Mouse (Mus musculus) thymus, postnatal 10 days (tissue): ENCODE measurements around the gene Mpp6.

Source experiments
- DNase-seq, 2 experiments: peaks; one replicate each; pipeline ENCODE4 v3.0.0; 2021; ENCODE audit warnings: low spot score in 2 of 2

The Mpp6 gene

DNA sequence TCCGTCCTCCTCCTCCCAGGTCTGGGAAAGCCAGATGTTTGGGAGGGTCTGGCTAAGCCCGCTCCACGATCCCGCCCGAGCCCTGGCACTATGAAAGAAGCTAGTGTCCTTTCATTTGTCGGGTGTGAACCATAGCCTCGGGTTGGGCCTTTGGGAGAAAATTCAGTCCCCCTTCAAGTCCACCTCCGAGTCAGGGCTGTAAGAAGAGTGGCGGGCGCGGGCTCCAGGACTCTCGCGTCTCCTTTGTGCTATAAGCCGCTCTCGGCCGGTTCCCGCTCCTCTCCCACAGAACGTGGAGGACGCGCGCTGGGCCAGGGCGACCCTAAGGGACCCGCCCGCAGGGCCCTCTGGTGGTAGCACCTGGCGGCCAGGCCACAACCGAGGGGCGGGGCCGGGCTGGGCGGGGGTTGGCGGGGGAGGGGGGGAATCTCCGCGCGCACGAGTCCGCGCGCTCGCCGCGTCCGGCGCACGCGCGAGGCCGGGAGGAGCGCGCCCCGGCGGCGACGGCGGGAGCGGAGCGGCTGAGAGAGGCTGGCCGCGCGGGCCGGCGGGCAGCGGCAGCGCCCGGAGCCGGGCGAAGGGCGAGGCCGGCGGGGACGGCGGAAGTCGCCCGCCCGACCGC, at the start of gene Mpp6:
TSS of gene Mpp6 (plus strand) at position 485 of the 622 bp plus-strand sequence.
- peak; percentile 72 to 81 for DNase-seq

- DNase-seq = no peak
Observed at GRCm38 (mm10) chr6:50066172-50066571, 43.9 kb upstream of the Mpp6 start.

GRCm38 (mm10) chr6:50068490-50068889, 41.6 kb upstream of the Mpp6 start:
- no peak for DNase-seq

- DNase-seq = no peak
Observed at GRCm38 (mm10) chr6:50075248-50075647, 34.8 kb upstream of the Mpp6 start.

GRCm38 (mm10) chr6:50076473-50076872, 33.6 kb upstream of the Mpp6 start:
- DNase-seq = no peak

DNA sequence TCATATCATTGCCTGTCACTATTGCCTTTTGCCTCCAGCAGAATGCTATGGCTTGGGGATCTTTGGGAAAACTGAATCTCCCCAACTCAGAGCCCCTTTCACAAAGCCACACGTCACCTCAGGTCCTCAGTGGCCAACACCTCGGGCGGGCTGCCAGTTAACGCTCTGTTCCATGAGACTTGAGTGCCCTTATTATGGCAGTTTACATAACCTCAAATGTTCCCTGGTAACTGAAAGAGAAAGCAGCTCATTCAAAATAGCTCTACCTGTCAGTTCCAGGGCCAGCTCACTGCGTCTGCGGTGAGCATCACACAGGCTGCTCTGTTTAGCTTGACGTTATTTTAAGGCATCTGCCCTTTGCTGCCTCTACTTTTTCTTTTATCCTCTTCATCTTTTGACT, 29.6 kb upstream of the Mpp6 start:
- DNase-seq = no peak

- DNase-seq = no peak
Observed at GRCm38 (mm10) chr6:50085206-50085605, 24.8 kb upstream of the Mpp6 start.

DNA sequence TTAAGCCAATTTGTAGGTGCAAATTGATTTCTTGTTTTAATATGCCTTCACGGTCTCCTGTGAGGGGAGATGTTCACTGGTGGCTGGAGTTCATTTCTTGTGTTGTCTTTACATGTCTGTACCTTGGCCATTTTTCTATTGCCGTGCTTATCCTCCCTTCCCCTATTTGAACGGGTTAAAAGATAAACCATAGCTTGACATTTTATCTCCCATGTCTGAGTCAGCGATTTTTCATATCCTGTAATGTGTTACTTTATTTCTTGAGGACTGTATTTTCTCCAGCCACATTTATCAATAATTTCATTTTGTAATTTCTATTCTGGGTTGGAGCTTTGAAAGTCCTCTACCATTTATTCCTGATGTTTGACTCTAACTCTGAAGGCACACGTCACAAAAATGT, 20.7 kb upstream of the Mpp6 start:
- DNase-seq = no peak

- no peak for DNase-seq
Observed at GRCm38 (mm10) chr6:50090221-50090620, 19.8 kb upstream of the Mpp6 start.

DNA sequence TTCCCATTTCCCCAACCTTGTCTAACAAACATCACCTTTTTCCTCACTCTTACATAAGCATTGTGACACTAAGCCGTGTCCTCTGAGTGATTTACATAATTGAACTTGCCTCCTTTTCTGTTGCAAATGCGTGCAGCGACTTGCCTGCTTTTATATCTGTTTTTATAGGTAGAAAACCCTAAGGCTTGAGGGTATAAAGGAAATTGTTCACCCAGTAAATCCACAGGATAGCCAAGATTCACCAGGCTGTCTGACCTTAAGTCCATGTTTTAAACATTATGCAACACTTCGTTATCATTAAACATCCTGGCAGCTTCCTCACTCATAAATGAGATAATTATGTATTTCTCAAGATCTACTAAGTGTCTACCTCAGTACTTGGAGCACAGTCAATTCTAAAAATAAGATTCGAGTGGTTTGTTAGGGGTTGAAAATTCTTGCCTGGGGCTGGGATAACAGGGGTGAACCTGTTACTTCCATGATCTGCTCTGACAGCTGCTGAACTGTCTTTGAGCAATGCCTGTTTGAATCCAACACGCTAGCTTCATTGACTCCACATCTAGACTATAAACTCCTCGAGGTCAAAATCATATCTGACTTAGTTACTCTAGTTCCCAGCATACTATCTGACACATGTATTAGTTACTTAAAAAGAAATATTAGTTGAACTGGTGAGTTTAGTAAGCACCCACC, 18.4 kb upstream of the Mpp6 start:
- no peak for DNase-seq

DNA sequence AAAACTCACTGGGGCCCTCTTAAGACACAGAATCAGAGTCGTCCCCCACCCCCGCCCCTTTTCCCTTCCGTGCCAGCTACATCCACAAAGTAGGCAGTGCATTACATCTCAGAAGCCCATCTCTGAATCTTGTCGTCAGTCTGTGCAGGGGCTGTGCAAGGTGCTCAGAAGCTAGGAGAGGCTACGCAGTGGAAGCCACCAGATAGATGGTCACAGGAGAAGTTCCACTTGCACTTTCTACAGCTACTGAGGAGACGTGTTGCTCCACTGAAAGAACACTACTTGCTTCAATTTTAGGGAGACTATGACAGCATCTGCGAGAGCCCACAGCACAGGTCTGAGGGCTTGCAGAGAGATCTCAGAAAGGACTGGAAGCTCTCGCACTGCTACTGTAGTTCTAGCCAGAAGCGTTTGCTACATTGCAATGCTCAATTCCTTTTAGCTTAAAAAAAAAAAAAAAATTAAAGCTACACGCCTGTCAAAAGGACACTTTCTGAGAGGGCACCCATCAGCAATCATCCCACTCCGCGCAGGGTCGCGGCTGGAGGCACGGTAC, 762 bp upstream of the Mpp6 start:
- no peak for DNase-seq

- peak; percentile 39 to 42 for DNase-seq
Observed at GRCm38 (mm10) chr6:50110379-50110941, 419 bp downstream of the Mpp6 start.

DNA sequence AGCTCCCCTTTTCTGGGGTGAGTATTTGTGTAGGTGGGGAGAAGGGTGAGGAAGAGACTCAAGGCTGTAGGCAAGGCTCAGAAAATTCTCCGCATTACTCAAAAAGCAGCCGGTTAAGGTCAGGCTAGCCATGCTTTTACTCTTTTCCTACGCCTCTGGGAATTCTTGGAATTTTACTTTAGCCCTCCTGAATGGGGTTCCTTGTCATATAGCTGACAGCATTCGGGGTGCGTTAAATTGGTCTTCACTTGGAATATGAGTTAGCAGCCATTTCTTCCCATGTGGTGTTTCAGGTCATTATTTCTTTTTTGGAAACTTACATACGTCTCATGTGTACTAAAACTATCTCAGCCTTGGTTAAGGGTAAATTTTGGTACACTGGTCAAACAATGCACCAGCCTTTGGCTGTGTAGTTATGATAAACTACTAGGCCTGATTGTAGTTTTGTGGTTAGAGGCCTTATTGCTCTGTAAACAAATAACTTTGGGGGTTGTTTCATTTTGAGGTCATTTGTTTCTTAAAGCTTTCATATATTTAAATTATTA, 1.1 kb downstream of the Mpp6 start:
- no peak for DNase-seq

DNA sequence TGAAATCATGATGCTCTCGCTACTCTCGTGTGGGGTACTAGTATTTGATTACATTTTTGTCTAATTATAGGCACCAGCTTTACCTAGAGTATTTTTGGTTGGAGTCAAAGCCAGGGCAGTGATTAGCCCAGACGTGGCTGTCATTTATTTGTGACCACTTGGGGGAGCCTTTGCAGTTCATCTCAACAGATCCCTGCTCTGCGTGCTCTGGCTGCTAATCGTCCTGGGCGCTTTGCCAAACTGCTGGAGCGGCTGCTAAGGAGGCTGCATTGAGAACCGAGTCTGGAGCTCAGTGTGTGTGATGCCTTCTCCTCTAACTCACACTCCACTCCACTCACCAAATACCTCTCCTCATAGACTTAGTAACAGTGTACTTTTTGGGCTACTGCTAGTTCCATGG, 2.7 kb downstream of the Mpp6 start:
- peak; percentile 54 to 75 for DNase-seq

GRCm38 (mm10) chr6:50114280-50114679, 4.2 kb downstream of the Mpp6 start:
- no peak for DNase-seq

GRCm38 (mm10) chr6:50120931-50121330, 10.9 kb downstream of the Mpp6 start:
- DNase-seq = no peak

- no peak for DNase-seq
Observed at GRCm38 (mm10) chr6:50122835-50123234, 12.8 kb downstream of the Mpp6 start.

GRCm38 (mm10) chr6:50124197-50124596, 14.2 kb downstream of the Mpp6 start:
- DNase-seq = no peak

- DNase-seq = no peak
Observed at GRCm38 (mm10) chr6:50126331-50126730, 16.3 kb downstream of the Mpp6 start.

DNA sequence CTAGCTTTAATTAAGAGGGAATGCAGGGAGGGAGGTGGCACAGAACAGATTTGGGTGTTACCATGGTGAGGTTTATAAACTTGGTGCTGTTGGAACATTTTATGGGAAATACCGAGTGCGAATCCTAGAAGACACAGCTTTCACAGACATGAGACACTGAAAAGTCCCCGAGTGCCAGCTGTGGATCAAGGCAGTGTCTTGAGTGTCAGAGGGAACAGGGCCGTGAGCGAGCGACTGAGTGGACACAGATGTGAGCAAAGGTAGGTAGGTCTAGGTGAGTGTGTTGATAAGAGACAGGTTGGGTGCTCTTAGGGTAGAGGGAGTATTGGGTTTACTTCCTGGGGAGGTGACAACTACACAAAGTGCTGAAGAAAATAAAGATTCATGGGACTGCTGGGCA, 17.5 kb downstream of the Mpp6 start:
- no peak for DNase-seq

DNA sequence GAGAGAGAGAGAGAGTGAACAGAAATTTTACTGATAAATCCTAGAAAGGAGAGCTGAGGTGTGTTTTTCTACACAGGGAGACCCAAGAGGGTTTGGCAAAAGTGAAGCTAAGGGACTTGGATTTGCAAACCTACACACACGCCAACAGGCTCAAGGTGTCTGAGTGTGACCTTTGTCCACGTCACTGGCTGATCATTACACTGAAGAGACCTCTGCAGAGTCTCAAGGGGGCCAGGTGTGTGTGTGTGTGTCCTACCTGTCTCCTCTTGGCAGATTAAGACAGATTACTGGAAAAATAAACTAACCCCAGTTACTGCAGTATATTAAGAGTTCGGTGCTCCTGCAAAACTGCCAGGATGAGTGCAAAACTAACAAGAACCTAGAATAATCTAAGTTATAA, 27.6 kb downstream of the Mpp6 start:
- DNase-seq = no peak

GRCm38 (mm10) chr6:50139526-50139925, 29.5 kb downstream of the Mpp6 start:
- no peak for DNase-seq

DNA sequence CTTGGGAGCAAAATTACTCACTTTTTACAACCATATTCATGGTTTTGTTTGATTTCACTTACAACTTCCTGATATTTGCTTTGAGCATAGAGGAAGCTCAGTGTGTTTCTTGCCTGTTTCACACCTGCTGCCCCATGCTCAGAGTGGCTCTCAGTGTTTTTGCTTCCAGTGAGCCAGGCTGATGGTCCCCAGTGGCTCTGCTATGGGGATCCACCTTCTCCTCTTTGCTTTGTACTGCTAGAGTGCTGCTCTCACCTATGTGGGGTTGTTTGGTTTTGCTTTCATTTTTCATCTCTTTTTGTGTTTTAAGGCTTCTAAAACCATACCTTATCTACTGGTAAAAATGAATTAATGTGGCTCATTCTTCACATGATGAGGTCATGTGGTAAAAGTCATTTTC, 36.1 kb downstream of the Mpp6 start:
- DNase-seq = no peak
